Mouse (Mus musculus): ENCODE data around the gene Bbs9. TPM values are rescaled to one million over a fixed set of nuclear protein-coding genes. Genes with fewer than 3 reads are reported as not detected.

Bbs9 gene
- polyA plus RNA-seq, 1 experiment from 2014 or later, result 18.4 TPM

GRCm38 (mm10) chr9:22478946-22479345 lies 3.4 kb downstream of the Bbs9 start:
- no peak for DNase-seq (ENCODE audit: low spot score)
- H3K27me3 ChIP-seq (ENCODE audit: control insufficient read depth, insufficient read depth, low read length), result no peaks in the 10 kb centered on the region
- H3K4me3 ChIP-seq (ENCODE audit: low read depth, low read length), result no peak overlapping the region
- no peaks in the 10 kb centered on the region for H3K36me3 ChIP-seq (ENCODE audit: control insufficient read depth, insufficient read depth, low read length)
- H3K4me2 ChIP-seq (ENCODE audit: low read depth, low read length, severe bottlenecking), result no peak overlapping the region
- no peak overlapping the region for H3K9ac ChIP-seq (ENCODE audit: low read length)
- H3K27ac ChIP-seq (ENCODE audit: low read depth, low read length), result no peak overlapping the region
- 92% methylated on average over 8 of the region's 8 CpGs for WGBS
- H3K9me3 ChIP-seq (ENCODE audit: control insufficient read depth, low read length), result no peaks in the 10 kb centered on the region
- ATAC-seq (replicated peaks; ENCODE audit: low FRiP score), result no peak
- no peaks in the 10 kb centered on the region for H3K4me1 ChIP-seq (replicated peaks; ENCODE audit: control insufficient read depth, insufficient read depth, low read length)

GRCm38 (mm10) chr9:22483866-22484561 lies 8.5 kb downstream of the Bbs9 start:
- Histone ChIP-seq H3K36me3 (ENCODE audit: control insufficient read depth, insufficient read depth, low read length) (no peaks in the 10 kb centered on the region), H3K4me1 (replicated peaks; ENCODE audit: control insufficient read depth, insufficient read depth, low read length) (no peaks in the 10 kb centered on the region), H3K27me3 (ENCODE audit: control insufficient read depth, insufficient read depth, low read length) (no peaks in the 10 kb centered on the region), H3K27ac (ENCODE audit: low read depth, low read length) (no peak overlapping the region), H3K9me3 (ENCODE audit: control insufficient read depth, low read length) (no peaks in the 10 kb centered on the region), H3K4me2 (ENCODE audit: low read depth, low read length, severe bottlenecking) (no peak overlapping the region), H3K4me3 (ENCODE audit: low read depth, low read length) (no peak overlapping the region), H3K9ac (ENCODE audit: low read length) (no peak overlapping the region)
- 96% methylated on average over 8 of the region's 8 CpGs for WGBS
- ATAC-seq (replicated peaks; ENCODE audit: low FRiP score), result no peak
- DNase-seq (ENCODE audit: low spot score), result no peak

- H3K9me3 ChIP-seq (ENCODE audit: control insufficient read depth, low read length), result no peaks in the 10 kb centered on the region
- DNase-seq (ENCODE audit: low spot score), result no peak
Measured at GRCm38 (mm10) chr9:22484562-22485308, 9.2 kb downstream of the Bbs9 start.

GRCm38 (mm10) chr9:22486211-22486610 lies 10.7 kb downstream of the Bbs9 start:
- H3K27me3 ChIP-seq (ENCODE audit: control insufficient read depth, insufficient read depth, low read length), result no peaks in the 10 kb centered on the region
- H3K4me3 ChIP-seq (ENCODE audit: low read depth, low read length), result no peak overlapping the region
- no peaks in the 10 kb centered on the region for H3K9me3 ChIP-seq (ENCODE audit: control insufficient read depth, low read length)
- H3K4me1 ChIP-seq (replicated peaks; ENCODE audit: control insufficient read depth, insufficient read depth, low read length), result no peaks in the 10 kb centered on the region
- H3K4me2 ChIP-seq (ENCODE audit: low read depth, low read length, severe bottlenecking), result no peak overlapping the region
- DNase-seq (ENCODE audit: low spot score) (no peak), ATAC-seq (replicated peaks; ENCODE audit: low FRiP score) (no peak)
- no peak overlapping the region for H3K27ac ChIP-seq (ENCODE audit: low read depth, low read length)
- no peak overlapping the region for H3K9ac ChIP-seq (ENCODE audit: low read length)
- no peaks in the 10 kb centered on the region for H3K36me3 ChIP-seq (ENCODE audit: control insufficient read depth, insufficient read depth, low read length)
- 88% methylated on average over 7 of the region's 7 CpGs for WGBS

More at GRCm38 (mm10) chr9:22484562-22485308, 9.2 kb downstream of the Bbs9 start:
- Histone ChIP-seq H3K36me3 (ENCODE audit: control insufficient read depth, insufficient read depth, low read length) (no peaks in the 10 kb centered on the region), H3K27me3 (ENCODE audit: control insufficient read depth, insufficient read depth, low read length) (no peaks in the 10 kb centered on the region), H3K4me1 (replicated peaks; ENCODE audit: control insufficient read depth, insufficient read depth, low read length) (no peaks in the 10 kb centered on the region), H3K4me2 (ENCODE audit: low read depth, low read length, severe bottlenecking) (no peak overlapping the region), H3K4me3 (ENCODE audit: low read depth, low read length) (no peak overlapping the region), H3K27ac (ENCODE audit: low read depth, low read length) (no peak overlapping the region), H3K9ac (ENCODE audit: low read length) (no peak overlapping the region)
- 93% methylated on average over 12 of the region's 12 CpGs for whole genome bisulfite sequencing
- ATAC-seq (replicated peaks; ENCODE audit: low FRiP score), result no peak

GRCm38 (mm10) chr9:22488963-22489362 lies 13.4 kb downstream of the Bbs9 start:
- no peaks in the 10 kb centered on the region for H3K36me3 ChIP-seq (ENCODE audit: control insufficient read depth, insufficient read depth, low read length)
- DNase-seq (ENCODE audit: low spot score) (no peak), ATAC-seq (replicated peaks; ENCODE audit: low FRiP score) (no peak)
- no peak overlapping the region for H3K4me2 ChIP-seq (ENCODE audit: low read depth, low read length, severe bottlenecking)
- H3K27me3 ChIP-seq (ENCODE audit: control insufficient read depth, insufficient read depth, low read length), result no peaks in the 10 kb centered on the region
- H3K4me3 ChIP-seq (ENCODE audit: low read depth, low read length), result no peak overlapping the region
- H3K4me1 ChIP-seq (replicated peaks; ENCODE audit: control insufficient read depth, insufficient read depth, low read length), result no peaks in the 10 kb centered on the region
- no peaks in the 10 kb centered on the region for H3K9me3 ChIP-seq (ENCODE audit: control insufficient read depth, low read length)
- 62% methylated on average over 9 of the region's 9 CpGs for WGBS
- H3K9ac ChIP-seq (ENCODE audit: low read length), result no peak overlapping the region
- no peak overlapping the region for H3K27ac ChIP-seq (ENCODE audit: low read depth, low read length)

- no peaks in the 10 kb centered on the region for H3K36me3 ChIP-seq (ENCODE audit: control insufficient read depth, insufficient read depth, low read length)
- ATAC-seq (replicated peaks; ENCODE audit: low FRiP score) (no peak), DNase-seq (ENCODE audit: low spot score) (no peak)
- no peak overlapping the region for H3K9ac ChIP-seq (ENCODE audit: low read length)
- 86% methylated on average over 9 of the region's 9 CpGs for WGBS
- H3K27ac ChIP-seq (ENCODE audit: low read depth, low read length), result no peak overlapping the region
- no peaks in the 10 kb centered on the region for H3K4me1 ChIP-seq (replicated peaks; ENCODE audit: control insufficient read depth, insufficient read depth, low read length)
- no peak overlapping the region for H3K4me3 ChIP-seq (ENCODE audit: low read depth, low read length)
- H3K4me2 ChIP-seq (ENCODE audit: low read depth, low read length, severe bottlenecking), result no peak overlapping the region
- H3K27me3 ChIP-seq (ENCODE audit: control insufficient read depth, insufficient read depth, low read length), result no peaks in the 10 kb centered on the region
- H3K9me3 ChIP-seq (ENCODE audit: control insufficient read depth, low read length), result no peaks in the 10 kb centered on the region; the same call in 1 of the 2 replicates
Measured at GRCm38 (mm10) chr9:22494203-22494807, 18.8 kb downstream of the Bbs9 start.

- H3K4me3 ChIP-seq (ENCODE audit: low read depth, low read length), result no peak overlapping the region
Measured at GRCm38 (mm10) chr9:22495133-22495532, 19.6 kb downstream of the Bbs9 start.

GRCm38 (mm10) chr9:22497021-22497767 lies 21.7 kb downstream of the Bbs9 start:
- H3K4me3 ChIP-seq (ENCODE audit: low read depth, low read length), result no peak overlapping the region
- no peak overlapping the region for H3K9ac ChIP-seq (ENCODE audit: low read length)
- no peaks in the 10 kb centered on the region for H3K27me3 ChIP-seq (ENCODE audit: control insufficient read depth, insufficient read depth, low read length)
- DNase-seq (ENCODE audit: low spot score) (no peak), ATAC-seq (replicated peaks; ENCODE audit: low FRiP score) (no peak)
- no peak overlapping the region for H3K27ac ChIP-seq (ENCODE audit: low read depth, low read length)
- H3K4me1 ChIP-seq (replicated peaks; ENCODE audit: control insufficient read depth, insufficient read depth, low read length), result no peaks in the 10 kb centered on the region
- WGBS, result 85% methylated on average over 6 of the region's 6 CpGs
- H3K36me3 ChIP-seq (ENCODE audit: control insufficient read depth, insufficient read depth, low read length), result no peaks in the 10 kb centered on the region
- H3K4me2 ChIP-seq (ENCODE audit: low read depth, low read length, severe bottlenecking), result no peak overlapping the region
- no peaks in the 10 kb centered on the region; the same call in 1 of the 2 replicates for H3K9me3 ChIP-seq (ENCODE audit: control insufficient read depth, low read length)

More at GRCm38 (mm10) chr9:22495133-22495532, 19.6 kb downstream of the Bbs9 start:
- 78% methylated on average over 2 of the region's 2 CpGs for WGBS
- Histone ChIP-seq H3K4me2 (ENCODE audit: low read depth, low read length, severe bottlenecking) (no peak overlapping the region), H3K9me3 (ENCODE audit: control insufficient read depth, low read length) (no peaks in the 10 kb centered on the region; the same call in 1 of the 2 replicates), H3K36me3 (ENCODE audit: control insufficient read depth, insufficient read depth, low read length) (no peaks in the 10 kb centered on the region), H3K4me1 (replicated peaks; ENCODE audit: control insufficient read depth, insufficient read depth, low read length) (no peaks in the 10 kb centered on the region), H3K27me3 (ENCODE audit: control insufficient read depth, insufficient read depth, low read length) (no peaks in the 10 kb centered on the region), H3K27ac (ENCODE audit: low read depth, low read length) (no peak overlapping the region), H3K9ac (ENCODE audit: low read length) (no peak overlapping the region)
- ATAC-seq (replicated peaks; ENCODE audit: low FRiP score), result no peak
- DNase-seq (ENCODE audit: low spot score), result no peak

Data from forebrain, embryonic 11.5 days (tissue).